Mouse (Mus musculus): ENCODE results near the gene Gm45837. TPM values are rescaled to one million over a fixed set of nuclear protein-coding genes. Genes with fewer than 3 reads are reported as not detected.

Gm45837 gene
- total and polyA plus RNA-seq, 3 experiments = 1.2 TPM; not detected in 2

DNA sequence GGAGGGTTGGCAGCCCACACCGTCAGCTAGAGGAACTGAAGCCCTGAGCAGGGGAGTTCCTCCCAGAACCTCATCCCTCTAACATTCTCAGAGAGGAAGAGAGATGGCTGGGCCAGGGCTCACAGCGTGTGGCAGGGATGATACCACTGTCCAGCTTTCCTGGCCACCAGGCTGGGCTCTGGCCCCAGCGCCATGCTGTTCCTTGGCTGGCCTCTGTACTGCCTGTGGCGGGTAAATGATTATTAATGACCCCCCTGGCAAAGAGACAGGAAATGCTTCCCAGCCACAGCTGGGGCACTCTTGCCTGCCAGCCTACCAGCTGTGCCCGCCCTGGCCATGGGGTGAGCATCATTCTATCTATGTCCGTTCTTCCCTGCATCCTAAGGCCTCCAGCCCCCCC, 44.5 kb downstream of the Gm45837 start:
- no peak overlapping the region for H3K9ac ChIP-seq (ENCODE audit: control insufficient read depth, low read depth, low read length, poor library complexity, severe bottlenecking)
- no peaks in the 10 kb centered on the region for H3K79me2 ChIP-seq (ENCODE audit: control insufficient read depth, insufficient read depth, low read length, poor library complexity)
- no peaks in the 10 kb centered on the region for H3K36me3 ChIP-seq (ENCODE audit: control insufficient read depth in 1 of 2, insufficient read depth in 2 of 2, low read length in 2 of 2)
- no peak overlapping the region for H3K27ac ChIP-seq (ENCODE audit: control insufficient read depth, low read depth, low read length)
- TF ChIP-seq HCFC1 (IDR thresholded peaks at IDR 0.05; ENCODE audit: low read depth, low read length) (no peak), GATA1 (IDR thresholded peaks at IDR 0.05; ENCODE audit: low read depth, low read length) (no peak), TCF12 (IDR thresholded peaks at IDR 0.05; ENCODE audit: low read depth, low read length) (no peak), SMC3 (IDR thresholded peaks at IDR 0.05; ENCODE audit: low read depth, low read length) (no peak), USF1 (IDR thresholded peaks at IDR 0.05; ENCODE audit: low read depth, low read length) (no peak), MYB (IDR thresholded peaks at IDR 0.05; ENCODE audit: low read depth, low read length) (no peak), MAFK (IDR thresholded peaks at IDR 0.05; ENCODE audit: borderline replicate concordance, low read depth, low read length) (no peak), KAT2A (conservative IDR thresholded peaks at IDR 0.05; ENCODE audit: low read depth, low read length) (no peak), USF2 (IDR thresholded peaks at IDR 0.05; ENCODE audit: borderline replicate concordance in 1 of 2, insufficient read depth in 1 of 2, low read depth in 1 of 2, low read length in 2 of 2) (no peak), RCOR1 (IDR thresholded peaks at IDR 0.05; ENCODE audit: low read depth, low read length) (no peak), ZMIZ1 (IDR thresholded peaks at IDR 0.05; ENCODE audit: low read depth, low read length) (no peak), MAX (IDR thresholded peaks at IDR 0.05; ENCODE audit: low read length) (no peak), TAL1 (IDR thresholded peaks at IDR 0.05; ENCODE audit: low read length) (no peak), POLR2AphosphoS5 (IDR thresholded peaks at IDR 0.05; ENCODE audit: borderline replicate concordance, low read depth, low read length) (no peak), RAD21 (IDR thresholded peaks at IDR 0.05; ENCODE audit: low read depth, low read length) (no peak), ZC3H11A (IDR thresholded peaks at IDR 0.05; ENCODE audit: low read depth, low read length) (no peak), POLR2AphosphoS2 (IDR thresholded peaks at IDR 0.05; ENCODE audit: low read length) (no peak), NELFE (IDR thresholded peaks at IDR 0.05; ENCODE audit: low read depth, low read length) (no peak)
- no peaks in the 10 kb centered on the region for H3K4me1 ChIP-seq (ENCODE audit: control insufficient read depth in 1 of 2, insufficient read depth in 2 of 2, low read length in 2 of 2)
- H3K9me3 ChIP-seq (replicated peaks; ENCODE audit: insufficient read depth, low read length) = no peaks in the 10 kb centered on the region
- H3K4me3 ChIP-seq (ENCODE audit: control insufficient read depth in 1 of 2, insufficient read depth in 1 of 2, low read depth in 2 of 2, low read length in 2 of 2) = no peak overlapping the region
- no peak for DNase-seq (ENCODE audit: low read depth, low spot score)
- H3K27me3 ChIP-seq (ENCODE audit: control insufficient read depth in 1 of 2, insufficient read depth in 2 of 2, low read length in 2 of 2) = peaks cover 4 to 6% of the 10 kb centered on the region in 2 experiments

DNA sequence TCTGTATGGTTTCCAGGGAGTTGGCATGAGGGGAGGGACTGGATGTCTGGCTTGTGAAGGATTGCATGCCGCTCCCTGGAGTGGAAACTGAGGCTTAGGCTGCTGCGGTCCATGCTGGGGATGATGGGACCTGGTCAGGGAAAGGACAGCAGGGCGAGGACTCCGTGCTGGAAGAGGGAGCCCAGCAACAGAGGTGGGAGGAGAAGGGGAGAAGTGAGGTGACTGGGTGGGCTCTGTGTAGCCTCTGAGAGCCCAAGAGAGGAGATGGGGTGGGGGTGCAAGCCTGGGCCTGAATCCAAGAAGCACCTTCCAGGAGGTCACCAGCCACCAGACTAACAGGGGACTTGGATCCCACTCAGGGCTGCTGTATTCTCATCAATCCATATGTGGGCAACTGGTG, 45.6 kb downstream of the Gm45837 start:
- TF ChIP-seq GATA1 (IDR thresholded peaks at IDR 0.05; ENCODE audit: low read depth, low read length) = no peak
- no peaks in the 10 kb centered on the region for H3K36me3 ChIP-seq (ENCODE audit: control insufficient read depth in 1 of 2, insufficient read depth in 2 of 2, low read length in 2 of 2)
- peaks cover 4 to 6% of the 10 kb centered on the region in 2 experiments for H3K27me3 ChIP-seq (ENCODE audit: control insufficient read depth in 1 of 2, insufficient read depth in 2 of 2, low read length in 2 of 2)
- no peak overlapping the region for H3K9ac ChIP-seq (ENCODE audit: control insufficient read depth, low read depth, low read length, poor library complexity, severe bottlenecking)
- DNase-seq (ENCODE audit: low read depth, low spot score) = no peak
- H3K9me3 ChIP-seq (replicated peaks; ENCODE audit: insufficient read depth, low read length) = no peaks in the 10 kb centered on the region
- no peak overlapping the region for H3K4me3 ChIP-seq (ENCODE audit: control insufficient read depth in 1 of 2, insufficient read depth in 1 of 2, low read depth in 2 of 2, low read length in 2 of 2)
- no peaks in the 10 kb centered on the region for H3K79me2 ChIP-seq (ENCODE audit: control insufficient read depth, insufficient read depth, low read length, poor library complexity)
- H3K4me1 ChIP-seq (ENCODE audit: control insufficient read depth in 1 of 2, insufficient read depth in 2 of 2, low read length in 2 of 2) = no peaks in the 10 kb centered on the region
- no peak overlapping the region for H3K27ac ChIP-seq (ENCODE audit: control insufficient read depth, low read depth, low read length)

Measured in MEL (cell line).